Mouse (Mus musculus): ENCODE measurements around the gene Tigar. TPM values are rescaled to one million over a fixed set of nuclear protein-coding genes. Genes with fewer than 3 reads are reported as not detected.

The Tigar gene
- total and polyA plus RNA-seq, 2 experiments, result 2.4 to 4.2 TPM

GRCm38 (mm10) chr6:127153296-127153800 is 44.0 kb upstream of the Tigar start:
- Histone ChIP-seq H3K4me3 (ENCODE audit: insufficient read depth, low read depth, low read length) (peak overlapping the region; percentile 45; the same call in 1 of the 2 replicates), H3K4me1 (ENCODE audit: control insufficient read depth, insufficient read depth, low read length) (no peaks in the 10 kb centered on the region), H3K9ac (ENCODE audit: low read depth, low read length) (peak overlapping the region; percentile 29), H3K36me3 (ENCODE audit: control insufficient read depth, insufficient read depth, low read length) (no peaks in the 10 kb centered on the region), H3K79me2 (ENCODE audit: control insufficient read depth, insufficient read depth, low read length) (no peaks in the 10 kb centered on the region), H3K27me3 (ENCODE audit: control insufficient read depth, insufficient read depth, low read length) (peaks cover 5% of the 10 kb centered on the region), H3K27ac (replicated peaks; ENCODE audit: insufficient read depth, low read depth, low read length) (no peak overlapping the region)
- TF ChIP-seq POLR2A (IDR thresholded peaks at IDR 0.05; ENCODE audit: extremely low read depth, insufficient read depth, low read length) (no peak), CTCF (IDR thresholded peaks at IDR 0.05; ENCODE audit: low read depth, low read length) (no peak)
- 2% methylated on average over 28 of the region's 28 CpGs for WGBS
- DNase-seq (ENCODE audit: extremely low read depth, low read depth, low spot score), result no peak

GRCm38 (mm10) chr6:127152106-127152951 is 43.0 kb upstream of the Tigar start, which contains the start of gene Ccnd2:
Gene Ccnd2, minus strand, starts transcription at chr6:127152193.
- H3K4me1 ChIP-seq (ENCODE audit: control insufficient read depth, insufficient read depth, low read length), result no peaks in the 10 kb centered on the region
- 2% methylated on average over 40 of the region's 40 CpGs for WGBS
- H3K9ac ChIP-seq (ENCODE audit: low read depth, low read length), result peak within 1 kb of the TSS; percentile 29

GRCm38 (mm10) chr6:127151565-127152105 is 42.3 kb upstream of the Tigar start:
- H3K27ac ChIP-seq (replicated peaks; ENCODE audit: insufficient read depth, low read depth, low read length), result peak overlapping the region; percentile 59
- peak overlapping the region; percentile 29 for H3K9ac ChIP-seq (ENCODE audit: low read depth, low read length)
- peaks cover 5% of the 10 kb centered on the region for H3K27me3 ChIP-seq (ENCODE audit: control insufficient read depth, insufficient read depth, low read length)
- 3% methylated on average over 29 of the region's 29 CpGs for WGBS
- no peaks in the 10 kb centered on the region for H3K4me1 ChIP-seq (ENCODE audit: control insufficient read depth, insufficient read depth, low read length)
- peak overlapping the region; percentile 41; the same call in 1 of the 2 replicates for H3K4me3 ChIP-seq (ENCODE audit: insufficient read depth, low read depth, low read length)
- TF ChIP-seq CTCF (IDR thresholded peaks at IDR 0.05; ENCODE audit: low read depth, low read length), result no peak
- no peak for TF ChIP-seq POLR2A (IDR thresholded peaks at IDR 0.05; ENCODE audit: extremely low read depth, insufficient read depth, low read length)
- H3K36me3 ChIP-seq (ENCODE audit: control insufficient read depth, insufficient read depth, low read length), result no peaks in the 10 kb centered on the region
- no peak for DNase-seq (ENCODE audit: extremely low read depth, low read depth, low spot score)
- no peaks in the 10 kb centered on the region for H3K79me2 ChIP-seq (ENCODE audit: control insufficient read depth, insufficient read depth, low read length)

More at GRCm38 (mm10) chr6:127152106-127152951, 43.0 kb upstream of the Tigar start, which contains the start of gene Ccnd2:
- Histone ChIP-seq H3K27ac (replicated peaks; ENCODE audit: insufficient read depth, low read depth, low read length) (peak within 1 kb of the TSS; percentile 59), H3K79me2 (ENCODE audit: control insufficient read depth, insufficient read depth, low read length) (no peaks in the 10 kb centered on the region), H3K4me3 (ENCODE audit: insufficient read depth, low read depth, low read length) (peak within 1 kb of the TSS; percentile 41), H3K36me3 (ENCODE audit: control insufficient read depth, insufficient read depth, low read length) (no peaks in the 10 kb centered on the region), H3K27me3 (ENCODE audit: control insufficient read depth, insufficient read depth, low read length) (peaks cover 5% of the 10 kb centered on the region)
- no peak for TF ChIP-seq CTCF (IDR thresholded peaks at IDR 0.05; ENCODE audit: low read depth, low read length)
- TF ChIP-seq POLR2A (IDR thresholded peaks at IDR 0.05; ENCODE audit: extremely low read depth, insufficient read depth, low read length), result no peak
- DNase-seq (ENCODE audit: extremely low read depth, low read depth, low spot score), result peak; percentile 14

GRCm38 (mm10) chr6:127150663-127151564 is 41.6 kb upstream of the Tigar start:
- Histone ChIP-seq H3K4me1 (ENCODE audit: control insufficient read depth, insufficient read depth, low read length) (no peaks in the 10 kb centered on the region), H3K27me3 (ENCODE audit: control insufficient read depth, insufficient read depth, low read length) (peaks cover 5% of the 10 kb centered on the region), H3K79me2 (ENCODE audit: control insufficient read depth, insufficient read depth, low read length) (no peaks in the 10 kb centered on the region), H3K4me3 (ENCODE audit: insufficient read depth, low read depth, low read length) (peak overlapping the region; percentile 67), H3K9ac (ENCODE audit: low read depth, low read length) (peak overlapping the region; percentile 66), H3K36me3 (ENCODE audit: control insufficient read depth, insufficient read depth, low read length) (no peaks in the 10 kb centered on the region), H3K27ac (replicated peaks; ENCODE audit: insufficient read depth, low read depth, low read length) (0 out of 2 replicates have a peak overlapping the region, but pooled peaks have one; percentile 10)
- peak; percentile 30 for DNase-seq (ENCODE audit: extremely low read depth, low read depth, low spot score)
- peak; percentile 83 for TF ChIP-seq POLR2A (IDR thresholded peaks at IDR 0.05; ENCODE audit: extremely low read depth, insufficient read depth, low read length)
- TF ChIP-seq CTCF (IDR thresholded peaks at IDR 0.05; ENCODE audit: low read depth, low read length), result no peak
- 2% methylated on average over 32 of the region's 34 CpGs for WGBS

GRCm38 (mm10) chr6:127149944-127150662 is 40.7 kb upstream of the Tigar start:
- no peak for DNase-seq (ENCODE audit: extremely low read depth, low read depth, low spot score)
- 2% methylated on average over 38 of the region's 38 CpGs for WGBS
- peak overlapping the region; percentile 67 for H3K4me3 ChIP-seq (ENCODE audit: insufficient read depth, low read depth, low read length)
- peaks cover 5% of the 10 kb centered on the region; the same call in 1 of the 2 replicates for H3K27me3 ChIP-seq (ENCODE audit: control insufficient read depth, insufficient read depth, low read length)
- no peak for TF ChIP-seq CTCF (IDR thresholded peaks at IDR 0.05; ENCODE audit: low read depth, low read length)
- no peak for TF ChIP-seq POLR2A (IDR thresholded peaks at IDR 0.05; ENCODE audit: extremely low read depth, insufficient read depth, low read length)
- H3K4me1 ChIP-seq (ENCODE audit: control insufficient read depth, insufficient read depth, low read length), result no peaks in the 10 kb centered on the region
- peak overlapping the region; percentile 66 for H3K9ac ChIP-seq (ENCODE audit: low read depth, low read length)
- peak overlapping the region; percentile 23 for H3K27ac ChIP-seq (replicated peaks; ENCODE audit: insufficient read depth, low read depth, low read length)
- H3K79me2 ChIP-seq (ENCODE audit: control insufficient read depth, insufficient read depth, low read length), result no peaks in the 10 kb centered on the region
- no peaks in the 10 kb centered on the region for H3K36me3 ChIP-seq (ENCODE audit: control insufficient read depth, insufficient read depth, low read length)

Measured in liver, adult 2 months (tissue).